Mouse (Mus musculus): ENCODE data around the gene Kcne4. TPM values are rescaled to one million over a fixed set of nuclear protein-coding genes. Genes with fewer than 3 reads are reported as not detected.

The Kcne4 gene
- polyA plus RNA-seq, 1 experiment from 2014 or later: 10.9 TPM

DNA sequence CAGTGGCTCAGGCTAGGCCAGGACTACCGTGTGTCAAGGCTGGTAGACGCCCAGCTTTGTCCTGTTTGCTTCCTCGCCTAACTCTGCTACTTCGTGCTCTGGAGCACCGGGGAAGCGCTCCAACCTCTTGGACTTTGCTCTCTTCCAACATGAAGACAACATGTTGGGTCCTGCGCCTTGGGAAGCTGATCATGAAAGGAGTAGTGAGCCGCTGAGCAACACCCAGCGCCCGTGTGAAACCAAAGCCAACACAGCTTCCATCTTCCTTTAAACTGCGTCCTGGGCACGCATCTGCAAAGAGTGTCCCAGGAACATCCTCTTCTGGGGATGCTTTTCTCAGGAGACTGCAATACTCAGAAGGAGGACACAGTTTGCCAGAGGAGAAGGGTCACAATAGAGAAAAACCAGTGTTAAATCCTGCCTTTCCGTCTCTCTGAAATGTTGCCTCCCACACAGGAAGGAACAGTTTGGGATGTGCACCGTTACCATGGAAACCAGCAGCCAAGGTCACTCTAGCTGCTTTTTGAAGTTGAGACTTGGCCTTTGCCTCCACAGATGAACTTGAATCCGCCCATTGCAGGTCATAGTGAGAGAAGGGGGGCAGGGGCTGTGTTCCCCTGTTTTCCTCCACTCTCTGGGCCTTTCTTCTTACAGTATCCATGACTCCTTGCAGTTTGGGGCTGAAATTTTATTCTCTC, 5.3 kb downstream of the Kcne4 start:
- WGBS: 83% methylated on average over 15 of the region's 15 CpGs
- peak; percentile 45 for DNase-seq
- Histone ChIP-seq H3K27ac (ENCODE audit: low read depth) (peak overlapping the region; percentile 89; the same call in 1 of the 2 replicates), H3K9me3 (ENCODE audit: low read depth, low read length) (no peaks in the 10 kb centered on the region), H3K27me3 (ENCODE audit: insufficient read depth, low read length) (no peaks in the 10 kb centered on the region), H3K36me3 (ENCODE audit: insufficient read depth) (no peaks in the 10 kb centered on the region), H3K4me2 (no peak overlapping the region), H3K4me1 (ENCODE audit: insufficient read depth) (peaks cover 20% of the 10 kb centered on the region), H3K9ac (no peak overlapping the region), H3K4me3 (ENCODE audit: low read depth, low read length) (no peak overlapping the region)
- no peak for TF ChIP-seq CTCF (IDR thresholded peaks at IDR 0.05; ENCODE audit: low read depth)
- no peak for ATAC-seq (ENCODE audit: insufficient read depth)

DNA sequence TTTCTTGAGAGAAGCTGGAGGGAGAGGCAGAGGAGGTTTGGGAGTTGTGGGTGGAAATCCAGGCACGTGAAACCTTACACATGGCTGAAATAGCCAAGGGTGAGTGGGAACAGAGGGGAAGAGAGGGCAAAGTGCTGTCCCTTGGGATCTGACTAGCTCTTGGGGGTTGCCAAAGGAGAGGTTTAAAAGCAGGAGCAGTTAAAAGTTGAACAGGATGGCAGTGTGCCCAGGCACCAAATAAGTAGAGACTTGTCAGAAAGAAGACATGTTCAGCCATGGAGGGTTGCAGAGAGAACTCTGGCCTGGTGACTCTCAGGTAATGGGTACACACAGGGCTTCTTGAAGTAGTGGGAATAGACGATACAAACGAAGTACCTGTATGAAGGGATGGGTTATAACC, 8.7 kb downstream of the Kcne4 start:
- Histone ChIP-seq H3K27me3 (ENCODE audit: insufficient read depth, low read length) (no peaks in the 10 kb centered on the region), H3K9ac (no peak overlapping the region), H3K9me3 (ENCODE audit: low read depth, low read length) (no peaks in the 10 kb centered on the region), H3K4me2 (no peak overlapping the region), H3K4me1 (ENCODE audit: insufficient read depth) (peaks cover 11% of the 10 kb centered on the region), H3K27ac (ENCODE audit: low read depth) (no peak overlapping the region), H3K4me3 (ENCODE audit: low read depth, low read length) (no peak overlapping the region), H3K36me3 (ENCODE audit: insufficient read depth) (no peaks in the 10 kb centered on the region)
- 64% methylated on average over 3 of the region's 3 CpGs for WGBS
- DNase-seq (no peak), ATAC-seq (ENCODE audit: insufficient read depth) (no peak)
- no peak for TF ChIP-seq CTCF (IDR thresholded peaks at IDR 0.05; ENCODE audit: low read depth)

DNA sequence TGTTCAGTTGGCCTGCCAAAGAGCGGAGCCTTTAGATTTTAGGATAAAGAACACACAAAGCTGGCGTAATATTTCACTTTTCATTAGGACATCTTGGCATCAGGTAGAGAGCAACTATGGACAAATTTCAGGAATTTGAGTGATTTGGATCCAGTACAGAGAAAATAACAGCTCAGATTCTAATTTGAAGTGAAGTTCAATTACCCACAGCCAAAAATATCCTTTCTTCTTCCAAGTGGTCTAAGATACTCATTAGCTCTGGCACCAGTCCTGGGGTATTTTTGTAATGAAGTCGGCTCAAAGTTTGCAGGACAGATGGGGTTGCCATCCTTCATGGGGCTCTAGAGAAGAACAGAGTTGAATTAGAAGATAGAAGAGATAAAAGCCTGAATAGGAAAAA, 21.9 kb downstream of the Kcne4 start:
- H3K9me3 ChIP-seq (ENCODE audit: low read depth, low read length): no peaks in the 10 kb centered on the region
- no peak for TF ChIP-seq CTCF (IDR thresholded peaks at IDR 0.05; ENCODE audit: low read depth)
- H3K4me3 ChIP-seq (ENCODE audit: low read depth, low read length): no peak overlapping the region
- 81% methylated on average over 3 of the region's 3 CpGs for WGBS
- H3K27me3 ChIP-seq (ENCODE audit: insufficient read depth, low read length): no peaks in the 10 kb centered on the region
- no peak for ATAC-seq (ENCODE audit: insufficient read depth)
- no peak overlapping the region for H3K9ac ChIP-seq
- H3K36me3 ChIP-seq (ENCODE audit: insufficient read depth): no peaks in the 10 kb centered on the region
- no peak for DNase-seq
- no peak overlapping the region for H3K27ac ChIP-seq (ENCODE audit: low read depth)
- H3K4me1 ChIP-seq (ENCODE audit: insufficient read depth): no peaks in the 10 kb centered on the region
- no peak overlapping the region for H3K4me2 ChIP-seq

DNA sequence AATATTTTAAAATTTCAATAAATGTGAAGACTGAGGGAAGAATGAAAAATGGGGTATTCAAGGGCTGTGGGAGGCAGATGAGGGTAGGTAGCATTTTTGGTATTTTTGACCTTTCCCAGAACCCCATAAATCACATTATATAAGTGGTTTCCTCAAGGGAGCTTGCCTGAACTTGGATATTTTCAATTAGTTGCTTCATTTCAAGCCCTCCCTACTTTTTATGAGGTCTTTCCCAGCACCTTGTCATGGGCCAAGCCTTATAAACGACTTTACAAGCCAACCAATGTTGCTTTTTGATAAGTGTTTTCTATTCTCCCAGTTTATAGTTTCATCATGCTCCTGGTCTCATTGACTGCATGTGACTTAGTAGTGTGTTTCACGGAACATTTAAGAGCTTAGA, 24.2 kb downstream of the Kcne4 start:
- Histone ChIP-seq H3K4me1 (ENCODE audit: insufficient read depth) (no peaks in the 10 kb centered on the region), H3K27me3 (ENCODE audit: insufficient read depth, low read length) (no peaks in the 10 kb centered on the region), H3K9me3 (ENCODE audit: low read depth, low read length) (no peaks in the 10 kb centered on the region), H3K36me3 (ENCODE audit: insufficient read depth) (no peaks in the 10 kb centered on the region), H3K4me2 (no peak overlapping the region), H3K9ac (no peak overlapping the region), H3K27ac (ENCODE audit: low read depth) (no peak overlapping the region), H3K4me3 (ENCODE audit: low read depth, low read length) (no peak overlapping the region)
- ATAC-seq (ENCODE audit: insufficient read depth) (no peak), DNase-seq (no peak)
- TF ChIP-seq CTCF (IDR thresholded peaks at IDR 0.05; ENCODE audit: low read depth): no peak
- WGBS: 47% methylated on average over 2 of the region's 2 CpGs

DNA sequence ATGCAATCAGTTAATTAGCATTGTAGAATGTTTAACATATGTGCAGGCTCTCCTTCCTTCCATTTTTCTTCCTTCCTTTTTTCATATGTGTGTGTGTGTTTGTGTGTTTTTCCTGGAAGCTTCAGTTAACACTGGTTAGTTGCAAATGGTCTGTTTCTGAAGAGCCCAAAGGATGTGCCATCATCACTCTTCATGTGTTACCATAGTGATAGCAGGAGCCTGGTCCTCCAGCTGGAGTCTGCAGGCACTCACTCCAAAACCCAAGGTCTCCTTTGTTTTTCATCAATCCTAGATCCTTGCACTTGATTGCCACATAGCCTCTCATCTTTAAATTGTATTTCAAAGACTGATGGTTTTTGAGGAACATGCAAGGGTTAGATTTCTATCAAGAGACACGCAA, 29.1 kb downstream of the Kcne4 start:
- 63% methylated on average over 1 of the region's 1 CpGs for WGBS
- H3K27me3 ChIP-seq (ENCODE audit: insufficient read depth, low read length): no peaks in the 10 kb centered on the region
- no peaks in the 10 kb centered on the region for H3K9me3 ChIP-seq (ENCODE audit: low read depth, low read length)
- no peak overlapping the region for H3K27ac ChIP-seq (ENCODE audit: low read depth)
- ATAC-seq (ENCODE audit: insufficient read depth) (no peak), DNase-seq (no peak)
- no peak overlapping the region for H3K4me2 ChIP-seq
- H3K9ac ChIP-seq: no peak overlapping the region
- H3K36me3 ChIP-seq (ENCODE audit: insufficient read depth): no peaks in the 10 kb centered on the region
- no peak overlapping the region for H3K4me3 ChIP-seq (ENCODE audit: low read depth, low read length)
- no peak for TF ChIP-seq CTCF (IDR thresholded peaks at IDR 0.05; ENCODE audit: low read depth)
- no peaks in the 10 kb centered on the region for H3K4me1 ChIP-seq (ENCODE audit: insufficient read depth)

DNA sequence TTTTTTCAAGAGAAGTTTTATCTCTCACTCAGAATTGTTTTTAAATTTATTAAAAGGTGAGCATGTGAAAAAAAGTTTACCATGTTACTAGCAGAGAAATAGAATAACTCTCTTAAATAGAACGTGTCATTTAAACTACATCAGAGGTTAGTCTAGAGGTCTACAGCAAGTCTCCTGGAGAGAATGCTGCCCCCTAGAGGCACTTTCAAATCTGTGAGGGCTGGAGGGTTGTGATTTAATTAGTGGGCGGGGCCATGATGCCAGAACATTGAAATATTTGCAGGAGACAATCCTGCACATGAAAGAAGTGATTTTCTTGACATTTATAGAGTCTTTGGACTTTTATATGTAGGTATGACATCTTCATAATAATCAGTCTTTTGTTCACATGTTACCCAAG, 29.9 kb downstream of the Kcne4 start:
- DNase-seq: peak; percentile 64
- Histone ChIP-seq H3K9ac (no peak overlapping the region), H3K4me2 (no peak overlapping the region), H3K9me3 (ENCODE audit: low read depth, low read length) (no peaks in the 10 kb centered on the region), H3K4me1 (ENCODE audit: insufficient read depth) (no peaks in the 10 kb centered on the region), H3K27ac (ENCODE audit: low read depth) (no peak overlapping the region), H3K36me3 (ENCODE audit: insufficient read depth) (no peaks in the 10 kb centered on the region), H3K27me3 (ENCODE audit: insufficient read depth, low read length) (no peaks in the 10 kb centered on the region), H3K4me3 (ENCODE audit: low read depth, low read length) (no peak overlapping the region)
- peak; percentile 39 for TF ChIP-seq CTCF (IDR thresholded peaks at IDR 0.05; ENCODE audit: low read depth)
- no peak for ATAC-seq (ENCODE audit: insufficient read depth)
- 44% methylated on average over 2 of the region's 2 CpGs for WGBS

DNA sequence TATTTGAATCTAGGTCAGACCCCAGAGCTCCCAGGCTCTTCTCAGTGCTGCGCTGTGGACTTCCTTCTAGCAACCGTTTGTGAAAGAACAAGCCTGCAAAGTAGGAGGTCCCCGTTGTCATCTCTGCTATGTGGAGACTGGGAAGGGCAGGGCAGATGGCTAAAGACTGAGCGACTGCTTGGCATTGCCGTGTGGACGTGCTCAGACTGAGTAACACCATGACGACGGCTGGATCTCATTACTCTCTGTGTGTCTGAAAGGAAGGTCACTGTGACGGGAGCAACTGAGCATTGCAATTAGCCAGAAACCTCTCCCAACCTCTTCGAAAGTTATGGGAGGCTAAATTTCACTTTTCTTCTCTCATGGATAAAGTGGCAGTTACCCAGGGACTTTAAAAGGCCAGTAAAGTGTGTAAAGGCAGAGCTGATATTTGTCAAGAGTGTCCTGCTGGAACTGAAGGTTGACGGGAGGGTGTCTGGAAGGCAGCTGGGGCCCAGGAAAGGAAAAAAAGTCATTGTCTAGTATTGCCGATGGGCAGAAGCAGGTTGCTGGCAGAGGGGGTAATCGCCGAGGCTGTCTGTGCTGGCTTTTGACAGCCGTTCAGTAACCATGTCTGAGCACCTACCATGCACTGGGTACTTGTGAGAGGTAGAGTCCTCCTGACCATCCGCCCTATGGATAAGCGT, 36.0 kb downstream of the Kcne4 start:
- peak; percentile 40 for DNase-seq
- Histone ChIP-seq H3K9ac (no peak overlapping the region), H3K27me3 (ENCODE audit: insufficient read depth, low read length) (no peaks in the 10 kb centered on the region), H3K4me1 (ENCODE audit: insufficient read depth) (no peaks in the 10 kb centered on the region), H3K36me3 (ENCODE audit: insufficient read depth) (no peaks in the 10 kb centered on the region), H3K9me3 (ENCODE audit: low read depth, low read length) (no peaks in the 10 kb centered on the region), H3K27ac (ENCODE audit: low read depth) (no peak overlapping the region), H3K4me3 (ENCODE audit: low read depth, low read length) (no peak overlapping the region), H3K4me2 (no peak overlapping the region)
- WGBS: 56% methylated on average over 17 of the region's 17 CpGs
- TF ChIP-seq CTCF (IDR thresholded peaks at IDR 0.05; ENCODE audit: low read depth): no peak
- no peak for ATAC-seq (ENCODE audit: insufficient read depth)

All from lung, embryonic 14.5 days (tissue).